Mouse (Mus musculus): ENCODE measurements around the gene Olah. TPM values are rescaled to one million over a fixed set of nuclear protein-coding genes. Genes with fewer than 3 reads are reported as not detected.

Olah gene
- polyA plus RNA-seq, 1 experiment from 2014 or later = not detected

GRCm38 (mm10) chr2:3357887-3358286 is 39.1 kb downstream of the Olah start:
- TF ChIP-seq CTCF (IDR thresholded peaks at IDR 0.05; ENCODE audit: low read depth) = no peak
- Histone ChIP-seq H3K27me3 (ENCODE audit: insufficient read depth, low read length) (no peaks in the 10 kb centered on the region), H3K4me3 (replicated peaks; ENCODE audit: low read depth, low read length) (no peak overlapping the region), H3K9ac (ENCODE audit: low read depth, low read length) (no peak overlapping the region), H3K4me2 (ENCODE audit: low read length) (no peak overlapping the region), H3K9me3 (replicated peaks; ENCODE audit: low read length) (no peaks in the 10 kb centered on the region), H3K27ac (no peak overlapping the region), H3K36me3 (ENCODE audit: insufficient read depth, low read length) (no peaks in the 10 kb centered on the region), H3K4me1 (replicated peaks; ENCODE audit: insufficient read depth, low read length) (no peaks in the 10 kb centered on the region)
- 62% methylated on average over 3 of the region's 3 CpGs for WGBS
- ATAC-seq (replicated peaks; ENCODE audit: low FRiP score, low read depth) (no peak), DNase-seq (ENCODE audit: low spot score) (no peak)

- Histone ChIP-seq H3K36me3 (ENCODE audit: insufficient read depth, low read length) (no peaks in the 10 kb centered on the region), H3K4me1 (replicated peaks; ENCODE audit: insufficient read depth, low read length) (no peaks in the 10 kb centered on the region), H3K27me3 (ENCODE audit: insufficient read depth, low read length) (no peaks in the 10 kb centered on the region), H3K9ac (ENCODE audit: low read depth, low read length) (no peak overlapping the region), H3K4me3 (replicated peaks; ENCODE audit: low read depth, low read length) (no peak overlapping the region), H3K4me2 (ENCODE audit: low read length) (no peak overlapping the region), H3K9me3 (replicated peaks; ENCODE audit: low read length) (no peaks in the 10 kb centered on the region), H3K27ac (no peak overlapping the region)
- no peak for TF ChIP-seq CTCF (IDR thresholded peaks at IDR 0.05; ENCODE audit: low read depth)
- no peak for ATAC-seq (replicated peaks; ENCODE audit: low FRiP score, low read depth)
- DNase-seq (ENCODE audit: low spot score) = no peak
- 50% methylated on average over 3 of the region's 3 CpGs for WGBS
Measured at GRCm38 (mm10) chr2:3356311-3356710, 40.7 kb downstream of the Olah start.

- no peak overlapping the region for H3K4me2 ChIP-seq (ENCODE audit: low read length)
- no peak overlapping the region for H3K9ac ChIP-seq (ENCODE audit: low read depth, low read length)
- no peaks in the 10 kb centered on the region for H3K27me3 ChIP-seq (ENCODE audit: insufficient read depth, low read length)
- no peaks in the 10 kb centered on the region for H3K4me1 ChIP-seq (replicated peaks; ENCODE audit: insufficient read depth, low read length)
- no peak overlapping the region for H3K27ac ChIP-seq
- 82% methylated on average over 8 of the region's 8 CpGs for WGBS
- TF ChIP-seq CTCF (IDR thresholded peaks at IDR 0.05; ENCODE audit: low read depth) = no peak
- no peaks in the 10 kb centered on the region for H3K36me3 ChIP-seq (ENCODE audit: insufficient read depth, low read length)
- H3K4me3 ChIP-seq (replicated peaks; ENCODE audit: low read depth, low read length) = no peak overlapping the region
- no peak for ATAC-seq (replicated peaks; ENCODE audit: low FRiP score, low read depth)
- no peak for DNase-seq (ENCODE audit: low spot score)
- no peaks in the 10 kb centered on the region for H3K9me3 ChIP-seq (replicated peaks; ENCODE audit: low read length)
Measured at GRCm38 (mm10) chr2:3355793-3356192, 41.2 kb downstream of the Olah start.

GRCm38 (mm10) chr2:3353160-3353559 is 43.9 kb downstream of the Olah start:
- ATAC-seq (replicated peaks; ENCODE audit: low FRiP score, low read depth) (no peak), DNase-seq (ENCODE audit: low spot score) (no peak)
- Histone ChIP-seq H3K36me3 (ENCODE audit: insufficient read depth, low read length) (no peaks in the 10 kb centered on the region), H3K27me3 (ENCODE audit: insufficient read depth, low read length) (no peaks in the 10 kb centered on the region), H3K9ac (ENCODE audit: low read depth, low read length) (no peak overlapping the region), H3K9me3 (replicated peaks; ENCODE audit: low read length) (no peaks in the 10 kb centered on the region), H3K4me3 (replicated peaks; ENCODE audit: low read depth, low read length) (no peak overlapping the region), H3K27ac (no peak overlapping the region), H3K4me2 (ENCODE audit: low read length) (no peak overlapping the region), H3K4me1 (replicated peaks; ENCODE audit: insufficient read depth, low read length) (no peaks in the 10 kb centered on the region)
- TF ChIP-seq CTCF (IDR thresholded peaks at IDR 0.05; ENCODE audit: low read depth) = no peak

- DNase-seq (ENCODE audit: low spot score) (peak; percentile 79), ATAC-seq (replicated peaks; ENCODE audit: low FRiP score, low read depth) (no peak)
- no peaks in the 10 kb centered on the region for H3K9me3 ChIP-seq (replicated peaks; ENCODE audit: low read length)
- no peak overlapping the region for H3K27ac ChIP-seq
- no peak overlapping the region for H3K4me2 ChIP-seq (ENCODE audit: low read length)
- H3K9ac ChIP-seq (ENCODE audit: low read depth, low read length) = no peak overlapping the region
- no peaks in the 10 kb centered on the region for H3K4me1 ChIP-seq (replicated peaks; ENCODE audit: insufficient read depth, low read length)
- peak; percentile 77 for TF ChIP-seq CTCF (IDR thresholded peaks at IDR 0.05; ENCODE audit: low read depth)
- no peaks in the 10 kb centered on the region for H3K27me3 ChIP-seq (ENCODE audit: insufficient read depth, low read length)
- H3K36me3 ChIP-seq (ENCODE audit: insufficient read depth, low read length) = no peaks in the 10 kb centered on the region
- no peak overlapping the region for H3K4me3 ChIP-seq (replicated peaks; ENCODE audit: low read depth, low read length)
- WGBS = 16% methylated on average over 3 of the region's 3 CpGs
Measured at GRCm38 (mm10) chr2:3348919-3349318, 48.1 kb downstream of the Olah start.

- Histone ChIP-seq H3K27ac (no peak overlapping the region), H3K9me3 (replicated peaks; ENCODE audit: low read length) (no peaks in the 10 kb centered on the region), H3K36me3 (ENCODE audit: insufficient read depth, low read length) (no peaks in the 10 kb centered on the region), H3K4me3 (replicated peaks; ENCODE audit: low read depth, low read length) (no peak overlapping the region), H3K9ac (ENCODE audit: low read depth, low read length) (no peak overlapping the region), H3K4me1 (replicated peaks; ENCODE audit: insufficient read depth, low read length) (no peaks in the 10 kb centered on the region), H3K4me2 (ENCODE audit: low read length) (no peak overlapping the region), H3K27me3 (ENCODE audit: insufficient read depth, low read length) (no peaks in the 10 kb centered on the region)
- no peak for TF ChIP-seq CTCF (IDR thresholded peaks at IDR 0.05; ENCODE audit: low read depth)
- DNase-seq (ENCODE audit: low spot score) = no peak
- 80% methylated on average over 4 of the region's 4 CpGs for WGBS
- no peak for ATAC-seq (replicated peaks; ENCODE audit: low FRiP score, low read depth)
Measured at GRCm38 (mm10) chr2:3348422-3348821, 48.6 kb downstream of the Olah start.

- TF ChIP-seq CTCF (IDR thresholded peaks at IDR 0.05; ENCODE audit: low read depth) = no peak
- no peaks in the 10 kb centered on the region for H3K36me3 ChIP-seq (ENCODE audit: insufficient read depth, low read length)
- no peak within 1 kb of the TSS for H3K27ac ChIP-seq
- no peaks in the 10 kb centered on the region for H3K4me1 ChIP-seq (replicated peaks; ENCODE audit: insufficient read depth, low read length)
- peak within 1 kb of the TSS; percentile 43; the same call in 1 of the 2 replicates for H3K9ac ChIP-seq (ENCODE audit: low read depth, low read length)
- H3K4me2 ChIP-seq (ENCODE audit: low read length) = peak within 1 kb of the TSS; percentile 63
- DNase-seq (ENCODE audit: low spot score) (peak; percentile 81), ATAC-seq (replicated peaks; ENCODE audit: low FRiP score, low read depth) (0 out of 2 replicates have a peak, but pooled peaks have one; percentile 21)
- peak within 1 kb of the TSS; percentile 31 for H3K4me3 ChIP-seq (replicated peaks; ENCODE audit: low read depth, low read length)
- no peaks in the 10 kb centered on the region for H3K9me3 ChIP-seq (replicated peaks; ENCODE audit: low read length)
- 4% methylated on average over 20 of the region's 20 CpGs for WGBS
- H3K27me3 ChIP-seq (ENCODE audit: insufficient read depth, low read length) = 0 out of 2 replicates have a peak, but pooled peaks cover 2% of the 10 kb centered on the region
Measured at GRCm38 (mm10) chr2:3335611-3336301, 61.3 kb downstream of the Olah start, which contains the start of gene Acbd7. Gene Acbd7 (plus strand): TSS chr2:3336168.
